Mouse (Mus musculus) forebrain, embryonic 13.5 days (tissue): ENCODE measurements around the gene Rrp1b. TPM values are rescaled to one million over a fixed set of nuclear protein-coding genes. Genes with fewer than 3 reads are reported as not detected.

Experiments used
- ATAC-seq: fragments of 200-750 bp; cut with Nextera tagmentation; 2 replicates; pipeline ENCODE4 v1.8.0; 2017
- H3K27ac ChIP-seq: fragments of 300-500 bp; sonication (generic); 2 replicates; pipeline ENCODE4 v1.5.1; 2015; ENCODE audit warnings: inconsistent platforms, mild to moderate bottlenecking, moderate library complexity
- H3K27me3 ChIP-seq: fragments of 300-500 bp; sonication (generic); 2 replicates; pipeline ENCODE4 v1.6.1; 2015; ENCODE audit warnings: mild to moderate bottlenecking, inconsistent platforms
- H3K36me3 ChIP-seq: fragments of 300-500 bp; sonication (generic); 2 replicates; pipeline ENCODE4 v1.6.1; 2015; ENCODE audit warnings: mild to moderate bottlenecking, inconsistent platforms; ENCODE audit not compliant: poor library complexity, severe bottlenecking
- H3K4me1 ChIP-seq: fragments of 300-500 bp; sonication (generic); 2 replicates; pipeline ENCODE4 v1.6.1; 2015; ENCODE audit warnings: inconsistent platforms
- H3K4me2 ChIP-seq: fragments of 300-500 bp; sonication (generic); 2 replicates; pipeline ENCODE4 v1.6.1; 2015; ENCODE audit warnings: inconsistent platforms, mild to moderate bottlenecking, moderate library complexity
- H3K4me3 ChIP-seq: fragments of 300-500 bp; sonication (generic); 2 replicates; pipeline ENCODE4 v1.5.1; 2015; ENCODE audit warnings: mild to moderate bottlenecking, inconsistent platforms
- H3K9ac ChIP-seq: fragments of 300-500 bp; sonication (generic); 2 replicates; pipeline ENCODE4 v1.6.1; 2015; ENCODE audit warnings: mild to moderate bottlenecking, inconsistent platforms
- H3K9me3 ChIP-seq: fragments of 300-500 bp; sonication (generic); replicated peaks from 2 replicates; pipeline ENCODE4 v1.6.1; 2016; ENCODE audit warnings: inconsistent platforms
- whole genome bisulfite sequencing: fragments of 180-500 bp; shearing (Covaris S2); methylation state at CpG from one replicate; pipeline ENCODE4 v1.1.7; 2015; 5-methylcytosine and 5-hydroxymethylcytosine counted together
- polyA plus RNA-seq: library from polyadenylated mRNA; unstranded; fragments of >200 nt; fragmentation: Nextera tagmentation; extraction: Ambion mirVana; gene quantifications from 2 replicates; pipeline ENCODE4 v1.2.1, GENCODE M21; 2015

Gene Rrp1b
- polyA plus RNA-seq, 1 experiment from 2014 or later: 52.8 TPM

GRCm38 (mm10) chr17:32012254-32012653, 23.6 kb upstream of the Rrp1b start:
- H3K4me3 ChIP-seq: no peak overlapping the region
- no peak overlapping the region for H3K27ac ChIP-seq
- H3K4me2 ChIP-seq: no peak overlapping the region
- no peak overlapping the region for H3K9ac ChIP-seq
- no peaks in the 10 kb centered on the region for H3K9me3 ChIP-seq
- H3K36me3 ChIP-seq: no peaks in the 10 kb centered on the region
- H3K4me1 ChIP-seq: peaks cover 3% of the 10 kb centered on the region; the same call in 1 of the 2 replicates
- no peaks in the 10 kb centered on the region for H3K27me3 ChIP-seq
- WGBS: 67% methylated on average over 3 of the region's 3 CpGs
- ATAC-seq: no peak

- Histone ChIP-seq H3K9ac (no peak overlapping the region), H3K36me3 (no peaks in the 10 kb centered on the region), H3K4me1 (peaks cover 3% of the 10 kb centered on the region; the same call in 1 of the 2 replicates), H3K27ac (no peak overlapping the region), H3K27me3 (no peaks in the 10 kb centered on the region), H3K4me2 (no peak overlapping the region), H3K9me3 (no peaks in the 10 kb centered on the region), H3K4me3 (no peak overlapping the region)
- ATAC-seq: no peak
Measured at GRCm38 (mm10) chr17:32013659-32014058, 22.2 kb upstream of the Rrp1b start.

GRCm38 (mm10) chr17:32016481-32016880, 19.4 kb upstream of the Rrp1b start:
- Histone ChIP-seq H3K4me2 (no peak overlapping the region), H3K4me3 (no peak overlapping the region), H3K27me3 (no peaks in the 10 kb centered on the region), H3K4me1 (peaks cover 3% of the 10 kb centered on the region; the same call in 1 of the 2 replicates), H3K36me3 (no peaks in the 10 kb centered on the region), H3K9me3 (no peaks in the 10 kb centered on the region), H3K9ac (no peak overlapping the region), H3K27ac (no peak overlapping the region)
- 85% methylated on average over 8 of the region's 8 CpGs for WGBS
- ATAC-seq: no peak

- Histone ChIP-seq H3K27me3 (no peaks in the 10 kb centered on the region), H3K36me3 (no peaks in the 10 kb centered on the region), H3K9me3 (no peaks in the 10 kb centered on the region), H3K27ac (no peak overlapping the region), H3K9ac (no peak overlapping the region), H3K4me2 (no peak overlapping the region), H3K4me1 (no peaks in the 10 kb centered on the region), H3K4me3 (no peak overlapping the region)
- no peak for ATAC-seq
- 83% methylated on average over 5 of the region's 5 CpGs for WGBS
Measured at GRCm38 (mm10) chr17:32018127-32018894, 17.6 kb upstream of the Rrp1b start.

DNA sequence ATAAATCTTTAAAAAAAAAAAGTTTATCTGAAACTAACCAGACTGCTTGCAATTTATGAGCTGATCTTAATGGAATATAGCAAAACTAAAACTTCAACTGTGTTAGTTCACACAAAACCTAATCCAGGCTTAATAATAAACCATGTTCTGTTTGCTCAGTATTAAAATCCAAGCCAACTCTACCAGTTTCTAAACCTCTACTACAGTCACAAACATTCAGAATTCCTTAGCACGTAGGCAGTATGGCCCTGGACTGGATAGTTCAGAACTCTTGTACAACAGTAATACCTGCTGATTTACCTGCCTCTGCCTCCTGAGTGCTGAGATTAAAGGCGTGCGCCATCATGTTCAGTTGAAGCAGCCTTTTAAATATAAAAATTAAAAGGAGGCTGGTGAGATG, 13.9 kb upstream of the Rrp1b start:
- Histone ChIP-seq H3K27me3 (no peaks in the 10 kb centered on the region), H3K9me3 (no peaks in the 10 kb centered on the region), H3K36me3 (no peaks in the 10 kb centered on the region), H3K4me3 (no peak overlapping the region), H3K9ac (no peak overlapping the region), H3K27ac (no peak overlapping the region), H3K4me1 (no peaks in the 10 kb centered on the region), H3K4me2 (no peak overlapping the region)
- no peak for ATAC-seq
- WGBS: 92% methylated on average over 3 of the region's 3 CpGs

DNA sequence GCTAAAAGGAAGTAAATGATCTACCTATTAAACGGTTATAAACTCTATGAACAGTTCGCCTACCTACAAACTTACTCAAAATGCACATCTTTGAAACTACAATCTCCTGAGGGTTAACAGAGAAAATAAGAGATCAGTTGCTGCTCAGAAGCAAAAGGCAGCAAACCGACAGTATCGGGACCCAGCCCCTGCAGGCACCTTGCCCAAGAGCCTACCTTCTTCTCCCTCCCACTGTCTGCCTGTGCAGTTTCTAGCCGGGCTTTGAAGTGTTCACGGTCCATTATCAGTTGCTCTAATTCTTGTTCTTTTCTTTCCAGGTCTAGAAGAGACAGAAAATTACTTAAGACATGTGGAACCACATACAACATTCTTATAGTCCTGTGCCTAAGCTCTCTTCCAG, 13.3 kb upstream of the Rrp1b start:
- no peak overlapping the region for H3K27ac ChIP-seq
- no peak for ATAC-seq
- WGBS: 76% methylated on average over 6 of the region's 6 CpGs

DNA sequence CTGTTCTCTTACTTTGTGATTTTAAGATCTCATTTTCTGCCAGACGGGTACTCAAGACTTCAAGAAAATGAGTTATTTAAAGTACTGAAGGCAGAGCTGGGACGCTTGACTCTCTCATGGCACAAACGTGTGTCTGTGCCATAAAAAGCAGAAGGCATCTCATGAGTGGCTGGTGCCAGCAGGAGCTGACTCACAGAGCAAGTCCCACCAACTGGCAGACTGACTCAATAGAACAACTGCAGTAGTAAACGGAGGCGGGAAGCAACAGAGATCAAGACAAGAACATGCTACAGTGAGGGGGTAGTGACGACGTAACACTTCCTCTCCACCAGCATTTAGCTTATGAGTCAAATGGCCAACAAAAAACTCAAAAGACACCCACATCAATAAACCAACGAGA, 12.8 kb upstream of the Rrp1b start:
- Histone ChIP-seq H3K27ac (no peak overlapping the region), H3K4me3 (no peak overlapping the region), H3K9ac (no peak overlapping the region), H3K4me2 (no peak overlapping the region), H3K27me3 (no peaks in the 10 kb centered on the region), H3K9me3 (no peaks in the 10 kb centered on the region), H3K36me3 (no peaks in the 10 kb centered on the region), H3K4me1 (no peaks in the 10 kb centered on the region)
- 76% methylated on average over 8 of the region's 8 CpGs for WGBS
- no peak for ATAC-seq

More for the DNA sequence above, 13.3 kb upstream of the Rrp1b start:
- no peaks in the 10 kb centered on the region for H3K36me3 ChIP-seq
- no peaks in the 10 kb centered on the region for H3K27me3 ChIP-seq
- H3K4me1 ChIP-seq: no peaks in the 10 kb centered on the region
- no peak overlapping the region for H3K4me2 ChIP-seq
- no peak overlapping the region for H3K4me3 ChIP-seq
- no peak overlapping the region for H3K9ac ChIP-seq
- H3K9me3 ChIP-seq: no peaks in the 10 kb centered on the region

DNA sequence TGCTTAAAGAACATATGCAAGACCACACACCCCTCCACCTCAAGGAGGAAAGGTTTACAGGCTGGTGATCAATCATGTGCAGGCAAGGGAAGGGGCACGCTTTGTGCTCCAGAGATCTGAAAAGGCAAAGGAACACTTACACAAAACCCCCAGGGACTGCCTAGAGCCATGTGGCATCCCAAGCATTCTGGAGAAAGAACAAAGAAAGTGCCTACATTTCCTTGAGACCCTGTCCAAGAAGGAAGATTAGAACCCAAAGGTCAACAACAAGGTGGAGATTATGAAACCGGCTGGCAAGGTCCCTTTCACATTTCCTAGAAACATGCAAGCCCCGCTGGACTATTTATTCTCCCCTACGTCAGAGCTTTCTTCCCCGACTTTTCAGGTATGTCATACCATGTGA, 11.2 kb upstream of the Rrp1b start:
- WGBS: 66% methylated on average over 5 of the region's 5 CpGs
- H3K36me3 ChIP-seq: no peaks in the 10 kb centered on the region
- no peak overlapping the region for H3K4me3 ChIP-seq
- no peak for ATAC-seq
- no peaks in the 10 kb centered on the region for H3K27me3 ChIP-seq
- no peak overlapping the region for H3K4me2 ChIP-seq
- H3K27ac ChIP-seq: no peak overlapping the region
- no peak overlapping the region for H3K9ac ChIP-seq
- H3K9me3 ChIP-seq: no peaks in the 10 kb centered on the region
- H3K4me1 ChIP-seq: no peaks in the 10 kb centered on the region

DNA sequence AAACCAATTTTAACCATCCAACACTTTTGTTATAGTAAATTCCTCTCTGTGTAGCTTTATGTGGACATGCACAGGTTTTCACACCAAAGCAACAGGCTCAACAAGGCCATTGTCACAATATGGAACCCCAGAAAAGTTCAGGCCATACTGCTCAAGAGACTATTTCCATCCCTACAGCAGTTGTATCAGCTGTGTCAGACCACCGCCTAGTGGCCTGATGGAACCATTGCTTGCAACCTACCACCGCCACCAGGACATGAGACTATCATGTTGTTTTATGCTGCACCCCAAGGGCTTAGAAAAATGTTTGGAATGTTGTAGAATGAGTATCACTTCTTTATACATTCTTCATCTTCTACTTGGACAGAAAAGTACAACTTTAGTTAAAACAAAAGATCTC, 10.5 kb upstream of the Rrp1b start:
- no peak overlapping the region for H3K4me3 ChIP-seq
- WGBS: 8% methylated on average over 2 of the region's 2 CpGs
- no peak overlapping the region for H3K27ac ChIP-seq
- H3K9ac ChIP-seq: no peak overlapping the region
- no peaks in the 10 kb centered on the region for H3K9me3 ChIP-seq
- no peaks in the 10 kb centered on the region for H3K36me3 ChIP-seq
- no peaks in the 10 kb centered on the region for H3K4me1 ChIP-seq
- H3K27me3 ChIP-seq: no peaks in the 10 kb centered on the region
- no peak overlapping the region for H3K4me2 ChIP-seq
- ATAC-seq: peak; percentile 82

DNA sequence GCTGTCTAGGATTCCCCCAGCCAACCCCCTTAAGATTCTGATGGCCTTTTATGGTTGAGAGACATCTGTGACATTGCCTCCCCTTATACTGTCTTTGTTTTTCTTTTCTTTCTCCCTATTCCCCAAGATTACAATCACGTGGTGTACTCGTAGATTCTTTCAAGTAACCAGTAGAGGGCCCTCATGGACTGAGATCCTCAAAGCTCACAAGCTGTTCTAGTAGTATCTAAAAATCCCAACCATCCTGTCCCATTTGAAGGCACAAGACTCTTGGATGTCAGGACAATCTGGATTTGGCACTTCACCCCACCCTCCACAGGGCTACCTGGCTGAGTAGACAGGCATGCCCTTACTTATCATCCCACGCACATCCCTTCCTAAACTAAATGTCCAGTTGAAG, 8.2 kb upstream of the Rrp1b start:
- H3K4me2 ChIP-seq: no peak overlapping the region
- 0 out of 2 replicates have a peak, but pooled peaks have one; percentile 24 for ATAC-seq
- 29% methylated on average over 3 of the region's 3 CpGs for WGBS
- no peaks in the 10 kb centered on the region for H3K36me3 ChIP-seq
- no peak overlapping the region for H3K4me3 ChIP-seq
- H3K27me3 ChIP-seq: 0 out of 2 replicates have a peak, but pooled peaks cover 6% of the 10 kb centered on the region
- no peak overlapping the region for H3K9ac ChIP-seq
- H3K27ac ChIP-seq: no peak overlapping the region
- no peaks in the 10 kb centered on the region for H3K9me3 ChIP-seq
- no peaks in the 10 kb centered on the region for H3K4me1 ChIP-seq

GRCm38 (mm10) chr17:32028301-32028700, 7.6 kb upstream of the Rrp1b start:
- Histone ChIP-seq H3K27ac (no peak overlapping the region), H3K27me3 (0 out of 2 replicates have a peak, but pooled peaks cover 6% of the 10 kb centered on the region), H3K4me2 (no peak overlapping the region), H3K4me3 (no peak overlapping the region), H3K9me3 (no peaks in the 10 kb centered on the region), H3K36me3 (no peaks in the 10 kb centered on the region), H3K4me1 (no peaks in the 10 kb centered on the region), H3K9ac (no peak overlapping the region)
- ATAC-seq: no peak
- 82% methylated on average over 3 of the region's 3 CpGs for WGBS

DNA sequence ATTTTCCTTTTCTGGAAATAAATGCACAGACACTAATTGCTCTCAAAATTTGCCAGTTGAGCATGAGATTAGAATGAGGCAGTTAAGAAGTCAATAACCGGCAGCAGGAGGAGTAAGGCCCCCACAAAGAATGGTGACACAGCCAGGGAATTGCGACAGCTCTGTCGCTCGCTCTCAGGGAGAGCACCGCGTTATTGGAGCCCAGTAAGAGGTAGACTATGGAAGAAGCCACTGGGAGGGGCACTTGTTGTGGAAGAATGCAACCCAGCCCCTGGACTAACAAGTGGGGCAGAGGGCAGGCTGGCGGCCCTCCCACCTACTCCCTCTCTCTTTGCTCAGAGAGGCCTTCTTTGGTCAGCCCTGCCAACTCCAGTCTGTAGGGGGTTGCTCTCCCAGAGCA, 4.2 kb upstream of the Rrp1b start:
- H3K27ac ChIP-seq: no peak overlapping the region
- H3K4me2 ChIP-seq: no peak overlapping the region
- peaks cover 7% of the 10 kb centered on the region for H3K4me1 ChIP-seq
- H3K27me3 ChIP-seq: 0 out of 2 replicates have a peak, but pooled peaks cover 6% of the 10 kb centered on the region
- no peaks in the 10 kb centered on the region for H3K36me3 ChIP-seq
- no peak for ATAC-seq
- WGBS: 37% methylated on average over 7 of the region's 7 CpGs
- no peak overlapping the region for H3K4me3 ChIP-seq
- H3K9me3 ChIP-seq: no peaks in the 10 kb centered on the region
- H3K9ac ChIP-seq: no peak overlapping the region

- H3K4me2 ChIP-seq: no peak overlapping the region
- ATAC-seq: no peak
- no peak overlapping the region for H3K9ac ChIP-seq
- 0 out of 2 replicates have a peak, but pooled peaks cover 6% of the 10 kb centered on the region for H3K27me3 ChIP-seq
- H3K4me1 ChIP-seq: peaks cover 28% of the 10 kb centered on the region
- 88% methylated on average over 23 of the region's 23 CpGs for WGBS
- H3K9me3 ChIP-seq: no peaks in the 10 kb centered on the region
- H3K36me3 ChIP-seq: no peaks in the 10 kb centered on the region
- H3K27ac ChIP-seq: no peak overlapping the region
- no peak overlapping the region for H3K4me3 ChIP-seq
Measured at GRCm38 (mm10) chr17:32034322-32034721, 1.6 kb upstream of the Rrp1b start.
